ENCODE assay signal across 9 mouse cellular contexts in the genomic region with DNA sequence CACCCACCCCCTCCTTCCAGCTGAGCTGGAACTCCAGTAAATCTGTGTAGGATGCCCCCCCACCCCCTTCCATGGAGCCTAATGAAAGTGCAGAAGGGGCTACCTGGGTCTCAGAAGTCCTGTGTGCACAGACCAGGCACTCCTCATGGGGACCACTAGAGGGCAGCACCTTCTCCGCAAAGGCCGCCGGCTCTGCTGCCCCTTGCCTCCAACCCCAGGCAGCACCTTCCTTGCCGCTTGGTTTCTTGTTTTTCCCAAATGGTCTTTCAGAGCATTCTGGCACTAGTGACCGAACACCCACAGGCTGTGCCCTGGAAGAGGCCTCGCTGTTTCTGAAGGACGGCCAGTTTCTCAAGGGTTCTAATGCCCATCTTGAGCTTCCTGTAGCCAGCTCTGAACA. TPM values are rescaled to one million over a fixed set of nuclear protein-coding genes. Genes with fewer than 3 reads are reported as not detected.
A peak's percentile ranks its signal among the peaks of the same experiment; 100 is the strongest.
DNase-seq lines count a peak whose midpoint lies in the region; ATAC-seq and TF ChIP-seq lines count a peak whose summit lies in the region.
"Had no signal": no experiment of that assay in that cellular context is flagged by ENCODE, and none has a peak within 500 bp of the region (broad histone marks: within the 10 kb centered on the region; RNA-seq: fewer than 3 reads in every experiment).

No protein-coding gene starts in this region.

- H3K4me2 ChIP-seq in hindbrain, embryonic 16.5 days (ENCODE audit: low read length) = no peak overlapping the region

- no peaks in the 10 kb centered on the region for H3K9me3 ChIP-seq in hindbrain, embryonic 16.5 days (ENCODE audit: control insufficient read depth, low read length)

- 6% methylated on average over 7 of the region's 7 CpGs for WGBS in hindbrain, embryonic 16.5 days

- H3K27me3 ChIP-seq in hindbrain, embryonic 16.5 days (replicated peaks; ENCODE audit: control insufficient read depth, insufficient read depth, low read length) = no peaks in the 10 kb centered on the region

- H3K4me3 ChIP-seq in hindbrain, embryonic 16.5 days (ENCODE audit: low read length) = no peak overlapping the region

- ATAC-seq in erythroid progenitor cell, adult 5-6 weeks (replicated peaks; ENCODE audit: low FRiP score, poor library complexity, severe bottlenecking) = peak; percentile 70; the same call in 1 of the 2 replicates
- ATAC-seq in hindbrain, embryonic 16.5 days = 0 out of 2 replicates have a peak, but pooled peaks have one; percentile 24

- no peak overlapping the region for H3K9ac ChIP-seq in hindbrain, embryonic 16.5 days (ENCODE audit: low read depth, low read length)

- no peak for TF ChIP-seq POLR2A in brain, embryonic 14.5 days (IDR thresholded peaks at IDR 0.05; ENCODE audit: borderline replicate concordance, extremely low read depth, insufficient read depth, insufficient read length, poor library complexity, severe bottlenecking)

- peak; percentile 97 for TF ChIP-seq CTCF in brain, embryonic 14.5 days (IDR thresholded peaks at IDR 0.05; ENCODE audit: borderline replicate concordance, extremely low read depth, insufficient read depth, insufficient read length)

- DNase-seq in urinary bladder, postnatal 25 days (ENCODE audit: low spot score) = peak; percentile 25
- DNase-seq in urinary bladder, postnatal 10 days (ENCODE audit: low spot score) = no peak
- peak; percentile 73 for DNase-seq in brain, embryonic 14.5 days (ENCODE audit: low read depth)
- DNase-seq in liver = peak; percentile 57
- DNase-seq in natural killer cell, adult 2 months (ENCODE audit: low spot score in 2 of 2) = peak; percentile 19 to 36
- peak; percentile 56 for DNase-seq in yolk sac, embryonic 10.5 days (ENCODE audit: low spot score)

- no peak overlapping the region for H3K27ac ChIP-seq in hindbrain, embryonic 16.5 days (ENCODE audit: low read depth, low read length)

- no peaks in the 10 kb centered on the region for H3K36me3 ChIP-seq in hindbrain, embryonic 16.5 days (ENCODE audit: control insufficient read depth, insufficient read depth, low read length)

- H3K4me1 ChIP-seq in hindbrain, embryonic 16.5 days (ENCODE audit: control insufficient read depth, insufficient read depth, low read depth, low read length) = no peaks in the 10 kb centered on the region

RNA-seq across cellular contexts. Expression of gene Car6, which starts 24.6 kb away (rescaled TPM):
- not detected in 2 replicates for polyA plus RNA-seq in brain, embryonic 14.5 days (2012; rRNA removed)
- not detected in 2 replicates for total RNA-seq in erythroid progenitor cell, adult 5-6 weeks (2015; ENCODE audit: low replicate concordance)
- total RNA-seq in erythroid progenitor cell, adult 5-6 weeks (2017; ENCODE audit: low replicate concordance) = not detected in 2 replicates
- polyA plus RNA-seq in hindbrain, embryonic 16.5 days (2015; fragmentation: Nextera tagmentation; extraction: Ambion mirVana) = not detected in 2 replicates
- polyA plus RNA-seq: large intestine, adult 2 months had no signal

RNA-seq across cellular contexts. Expression of gene Slc2a7, which starts 27.8 kb away (rescaled TPM):
- polyA plus RNA-seq in brain, embryonic 14.5 days (2012; rRNA removed) = not detected in 2 replicates
- total RNA-seq in erythroid progenitor cell, adult 5-6 weeks (2015; ENCODE audit: low replicate concordance) = not detected in 2 replicates
- total RNA-seq in erythroid progenitor cell, adult 5-6 weeks (2017; ENCODE audit: low replicate concordance) = not detected in 2 replicates
- not detected in 2 replicates for polyA plus RNA-seq in hindbrain, embryonic 16.5 days (2015; fragmentation: Nextera tagmentation; extraction: Ambion mirVana)

RNA-seq across cellular contexts. Expression of gene Slc2a5, which starts 57.5 kb away (rescaled TPM):
- 2.7 and 3.0 TPM in 2 replicates for polyA plus RNA-seq in brain, embryonic 14.5 days (2012; rRNA removed)
- total RNA-seq in erythroid progenitor cell, adult 5-6 weeks (2015; ENCODE audit: low replicate concordance) = not detected in 2 replicates
- total RNA-seq in erythroid progenitor cell, adult 5-6 weeks (2017; ENCODE audit: low replicate concordance) = not detected in 2 replicates
- polyA plus RNA-seq in hindbrain, embryonic 16.5 days (2015; fragmentation: Nextera tagmentation; extraction: Ambion mirVana) = 2.8 and 3.0 TPM in 2 replicates

RNA-seq across cellular contexts. Expression of gene Eno1, which starts 60.0 kb away (rescaled TPM):
- 485 and 505 TPM in 2 replicates for polyA plus RNA-seq in brain, embryonic 14.5 days (2012; rRNA removed)
- 79.6 and 121 TPM in 2 replicates for total RNA-seq in erythroid progenitor cell, adult 5-6 weeks (2015; ENCODE audit: low replicate concordance)
- 21.2 and 44.2 TPM in 2 replicates for total RNA-seq in erythroid progenitor cell, adult 5-6 weeks (2017; ENCODE audit: low replicate concordance)
- 1,276 and 1,360 TPM in 2 replicates for polyA plus RNA-seq in hindbrain, embryonic 16.5 days (2015; fragmentation: Nextera tagmentation; extraction: Ambion mirVana)
